Mouse (Mus musculus) spleen, postnatal 14 days (tissue): ENCODE results near the gene Gm49486.

Experiments
- DNase-seq, 2 experiments: peaks; one replicate each; pipeline ENCODE4 v3.0.0; 2021 to 2022; ENCODE audit warnings: low spot score in 2 of 2

Gm49486 gene

DNA sequence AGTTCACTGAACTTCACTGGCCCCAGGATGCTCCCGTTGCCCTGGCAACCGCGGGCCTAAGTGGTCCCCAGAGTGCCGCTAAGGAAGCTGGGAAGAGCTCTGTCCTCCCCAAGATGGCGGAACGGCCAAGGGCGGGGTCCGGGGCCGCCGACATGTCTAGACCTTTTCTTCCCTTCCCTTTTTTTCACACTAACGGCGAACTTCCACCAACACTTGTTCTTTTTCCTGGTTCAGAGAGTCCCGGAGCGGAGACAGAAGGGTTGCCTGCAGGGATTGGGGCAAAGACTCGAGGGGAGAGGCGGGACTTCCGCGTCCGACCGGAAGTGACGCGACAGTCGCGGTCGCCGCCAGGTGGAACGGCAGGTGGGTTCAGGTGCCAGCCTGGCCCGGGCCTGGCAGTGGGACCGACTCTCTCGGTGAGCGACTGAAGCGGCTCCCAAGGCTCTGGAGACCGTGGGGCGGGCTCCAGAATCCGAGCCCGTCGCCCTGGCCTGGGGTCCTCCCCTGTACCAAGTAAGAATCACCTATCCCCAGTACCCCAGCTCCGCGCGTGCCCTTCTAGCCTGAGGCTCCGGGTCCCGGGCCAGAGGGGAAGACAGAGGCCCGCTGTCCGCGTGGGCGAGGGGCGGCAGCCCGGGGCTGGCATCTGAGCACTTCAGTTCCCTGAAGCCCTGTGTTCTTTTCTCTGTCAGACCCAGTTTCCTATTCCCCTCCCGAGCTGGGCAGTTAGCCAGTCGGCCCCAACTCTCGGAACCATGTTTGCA lies at the start of gene Gm49486, which contains the start of gene Pick1:
Gene Gm49486 (plus strand): TSS at position 334 of the 764 bp plus-strand sequence.
Gene Pick1 (plus strand): TSS at position 116 of the 764 bp plus-strand sequence.
- peak; percentile 64 to 78 for DNase-seq

- DNase-seq = no peak
Observed at GRCm38 (mm10) chr15:79185213-79185612, 44.0 kb upstream of the Gm49486 start.

GRCm38 (mm10) chr15:79187819-79188218 lies 41.4 kb upstream of the Gm49486 start:
- DNase-seq = no peak

DNA sequence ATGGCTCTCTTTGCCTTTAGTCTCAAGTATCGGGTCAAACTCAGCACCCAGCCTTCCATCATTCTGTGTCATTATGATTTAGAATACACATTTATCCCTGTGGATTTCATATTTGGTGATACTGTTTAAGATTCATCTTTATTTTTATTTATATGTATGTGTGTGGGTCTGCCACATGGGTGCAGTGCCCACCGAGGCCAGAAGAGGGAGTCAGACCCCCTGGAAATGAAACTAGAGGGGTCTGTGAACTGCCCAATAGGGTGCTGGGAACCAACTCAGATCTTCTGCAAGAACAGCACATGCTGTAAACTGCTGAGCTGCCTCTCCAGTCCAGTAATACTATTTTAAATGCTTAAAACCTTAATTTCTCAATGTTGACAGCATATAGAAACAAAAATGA lies 37.8 kb upstream of the Gm49486 start:
- no peak for DNase-seq

- DNase-seq = no peak
Observed at GRCm38 (mm10) chr15:79192450-79192849, 36.7 kb upstream of the Gm49486 start.

- DNase-seq = no peak
Observed at GRCm38 (mm10) chr15:79192885-79193845, 36.0 kb upstream of the Gm49486 start.

- no peak for DNase-seq
Observed at GRCm38 (mm10) chr15:79194048-79194447, 35.1 kb upstream of the Gm49486 start.

- no peak for DNase-seq
Observed at GRCm38 (mm10) chr15:79194946-79195345, 34.2 kb upstream of the Gm49486 start.

DNA sequence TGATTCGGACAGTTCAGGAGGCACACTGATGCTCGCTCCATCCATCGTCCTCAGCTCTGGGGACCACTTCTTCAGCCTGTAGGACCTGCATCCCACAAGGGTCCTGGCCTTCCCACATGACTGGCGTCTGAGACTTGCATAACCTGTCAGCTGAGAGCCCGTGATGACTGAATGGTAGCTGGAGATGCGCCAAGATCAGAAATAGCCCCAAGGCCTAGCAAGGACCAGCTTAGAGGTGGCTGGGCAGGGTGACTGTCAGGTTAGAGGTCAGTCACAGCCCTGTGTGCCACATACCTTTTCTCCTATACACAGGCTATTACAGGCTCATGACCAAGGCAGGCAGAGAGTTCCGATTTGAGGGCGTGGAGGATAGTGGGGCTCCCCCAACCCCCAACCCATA lies 33.7 kb upstream of the Gm49486 start:
- no peak for DNase-seq

GRCm38 (mm10) chr15:79199390-79199976 lies 29.7 kb upstream of the Gm49486 start:
- DNase-seq = no peak

- DNase-seq = no peak
Observed at GRCm38 (mm10) chr15:79201491-79202150, 27.6 kb upstream of the Gm49486 start.

DNA sequence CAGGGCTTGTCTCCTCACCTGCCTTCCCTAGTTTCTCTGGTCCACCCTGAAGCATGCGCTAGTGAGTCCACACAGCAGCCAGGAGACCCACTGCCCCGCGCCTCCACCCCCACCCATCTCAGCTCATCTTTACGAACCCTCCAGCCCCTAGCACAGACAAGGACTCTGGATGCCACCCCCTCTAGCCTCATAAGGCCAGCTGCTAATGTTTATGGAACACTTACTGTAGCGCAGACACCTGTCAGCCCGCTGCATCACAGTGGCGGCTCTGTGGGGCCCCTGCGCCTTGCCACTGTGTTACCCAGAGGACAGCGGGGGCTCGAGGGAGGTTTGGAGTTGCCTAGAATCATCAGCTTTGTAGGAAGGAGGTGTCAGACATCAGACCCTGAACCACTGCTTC lies 26.6 kb upstream of the Gm49486 start:
- no peak for DNase-seq

DNA sequence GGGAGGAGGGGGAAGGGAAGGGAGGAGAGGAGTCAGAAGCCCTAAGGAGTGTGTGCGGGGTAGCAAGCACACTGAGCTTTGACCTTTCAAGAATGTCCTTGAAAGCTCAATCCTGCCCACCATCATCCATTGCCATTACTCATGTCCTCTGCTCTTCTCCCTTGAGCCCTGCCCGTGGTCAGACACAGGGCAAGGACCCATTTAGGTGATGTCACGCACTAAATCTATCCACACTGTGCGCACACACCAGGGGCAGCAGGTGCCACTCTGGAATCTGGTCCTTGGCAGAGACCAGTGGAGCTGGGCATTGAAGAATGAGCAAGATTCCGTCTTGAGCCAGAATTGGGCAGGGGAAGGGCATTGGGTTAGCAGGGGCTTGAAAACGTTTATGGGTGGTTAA lies 21.0 kb upstream of the Gm49486 start:
- no peak for DNase-seq

GRCm38 (mm10) chr15:79208758-79209439 lies 20.3 kb upstream of the Gm49486 start:
- peak in 1 of 2 experiments; percentile 15 for DNase-seq

DNA sequence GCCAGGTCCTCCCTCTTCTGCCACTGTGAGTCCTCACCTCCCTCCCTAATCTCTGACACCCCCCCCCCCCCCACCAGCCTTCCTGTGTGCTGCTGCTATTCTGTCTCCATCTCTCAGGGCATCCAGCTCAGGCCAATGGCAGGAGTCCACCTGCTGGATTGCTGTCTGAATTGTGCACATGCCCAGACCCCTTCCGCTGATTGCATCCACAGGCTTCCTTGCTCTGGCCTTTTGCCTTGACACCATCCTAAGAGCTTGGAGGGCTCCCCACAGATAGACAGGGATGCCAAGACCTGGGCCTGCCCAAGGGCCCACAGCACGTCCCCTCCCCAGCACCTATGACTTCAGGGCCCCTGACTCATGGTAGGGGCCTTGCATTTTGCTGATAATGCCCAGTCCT lies 18.8 kb upstream of the Gm49486 start:
- no peak for DNase-seq

DNA sequence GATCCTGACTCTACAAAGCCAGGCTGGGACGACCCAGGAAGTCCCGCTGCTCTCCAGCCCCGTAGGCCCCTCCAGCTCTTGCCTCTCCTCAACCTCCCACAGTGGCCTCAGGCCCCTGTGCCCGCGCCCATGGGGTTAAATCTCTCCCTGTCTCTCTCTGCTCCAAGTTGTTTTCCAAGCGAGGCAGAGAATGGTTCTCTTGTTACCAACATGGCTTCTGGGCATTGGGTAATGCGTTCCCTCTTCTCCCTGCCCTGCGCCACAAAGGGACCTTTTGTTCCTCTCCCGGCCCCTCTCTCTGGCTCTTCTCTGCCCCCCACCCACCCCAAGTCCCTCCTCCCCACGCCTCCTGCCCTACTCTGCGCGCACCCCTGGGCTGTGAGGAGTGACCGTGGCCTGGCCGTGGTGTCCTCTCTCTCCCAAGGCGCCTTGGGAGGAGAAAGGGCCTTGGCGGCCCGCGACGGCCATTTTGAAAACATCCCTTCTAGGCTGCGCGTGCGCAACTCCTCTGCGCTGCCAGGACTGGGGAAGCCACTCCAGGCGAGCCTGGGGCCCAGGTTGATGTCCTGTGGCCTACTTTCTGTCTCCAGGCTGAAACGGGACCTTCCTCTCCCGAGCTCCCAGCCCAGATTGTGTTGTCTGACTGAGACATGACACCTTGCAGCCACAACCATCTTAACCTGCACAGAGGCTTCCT lies 16.3 kb upstream of the Gm49486 start:
- no peak for DNase-seq

GRCm38 (mm10) chr15:79213591-79213990 lies 15.6 kb upstream of the Gm49486 start:
- no peak for DNase-seq

GRCm38 (mm10) chr15:79216191-79216590 lies 13.0 kb upstream of the Gm49486 start:
- no peak for DNase-seq

GRCm38 (mm10) chr15:79219572-79219971 lies 9.6 kb upstream of the Gm49486 start:
- no peak for DNase-seq

- DNase-seq = no peak
Observed at GRCm38 (mm10) chr15:79223641-79224040, 5.5 kb upstream of the Gm49486 start.
